Comparison of ENCODE assay signal across 23 mouse cellular contexts in the genomic region with DNA sequence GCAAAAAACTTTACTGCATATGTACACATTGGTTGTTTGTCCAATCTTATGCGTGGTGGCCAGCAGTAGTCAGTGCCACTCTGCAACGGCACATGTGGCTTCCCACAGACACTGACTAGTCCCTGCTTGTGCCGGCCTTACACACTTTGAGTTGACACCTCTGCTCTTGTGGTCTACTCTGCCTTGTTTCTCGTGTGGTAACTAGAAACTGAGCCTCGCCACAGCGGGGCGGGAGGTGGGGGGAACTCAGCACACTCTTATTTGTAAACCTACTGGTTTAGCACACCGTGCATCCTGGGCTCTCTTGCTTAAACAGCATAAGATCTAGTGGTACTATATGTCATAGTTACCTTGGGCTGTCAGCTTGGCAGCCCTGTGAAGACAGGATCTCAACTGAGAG.
"Had no signal": no experiment of that assay in that cellular context is flagged by ENCODE, and none has a peak within 500 bp of the region (broad histone marks: within the 10 kb centered on the region; RNA-seq: fewer than 3 reads in every experiment).

No protein-coding gene starts in this region.

- H3K9me3 ChIP-seq: lung, embryonic 15.5 days; midbrain, embryonic 10.5 days; midbrain, embryonic 12.5 days; neural tube, embryonic 13.5 days; neural tube, embryonic 15.5 days; stomach, embryonic 15.5 days had no signal

- H3K9ac ChIP-seq: liver, embryonic 15.5 days; liver, postnatal 0 days; lung, embryonic 15.5 days; midbrain, embryonic 12.5 days; neural tube, embryonic 13.5 days; neural tube, embryonic 15.5 days; stomach, embryonic 15.5 days had no signal

- DNase-seq: liver, postnatal 0 days; lung, adult 2 months; lung, postnatal 14 days; lung, postnatal 36 days; midbrain, embryonic 14.5 days; retina, postnatal 1 day; right cerebral cortex, adult 18-20 months; right cerebral cortex, postnatal 25 days; right cerebral cortex, postnatal 4 days; thymus, adult 2 months; thymus, postnatal 25 days; thymus, postnatal 4 days had no signal

- H3K27ac ChIP-seq: liver, embryonic 15.5 days; lung, embryonic 15.5 days; macrophage; midbrain, embryonic 10.5 days; midbrain, embryonic 12.5 days; neural tube, embryonic 13.5 days; neural tube, embryonic 15.5 days; stomach, embryonic 15.5 days; stomach, postnatal 0 days had no signal

- H3K27me3 ChIP-seq: liver, embryonic 15.5 days; lung, embryonic 15.5 days; midbrain, embryonic 12.5 days; neural tube, embryonic 13.5 days; neural tube, embryonic 15.5 days; stomach, embryonic 15.5 days had no signal

- ATAC-seq: liver, postnatal 0 days; lung, postnatal 0 days; midbrain, embryonic 16.5 days had no signal

- H3K36me3 ChIP-seq: liver, embryonic 15.5 days; lung, embryonic 15.5 days; midbrain, embryonic 10.5 days; midbrain, embryonic 12.5 days; neural tube, embryonic 13.5 days; neural tube, embryonic 15.5 days; stomach, embryonic 15.5 days had no signal

- H3K4me1 ChIP-seq: liver, embryonic 15.5 days; lung, embryonic 15.5 days; midbrain, embryonic 10.5 days; midbrain, embryonic 12.5 days; neural tube, embryonic 13.5 days; neural tube, embryonic 15.5 days; stomach, embryonic 15.5 days had no signal

- H3K4me2 ChIP-seq: liver, embryonic 15.5 days; lung, embryonic 15.5 days; midbrain, embryonic 12.5 days; neural tube, embryonic 13.5 days; neural tube, embryonic 15.5 days; stomach, embryonic 15.5 days had no signal

- H3K4me3 ChIP-seq: liver, embryonic 15.5 days; lung, embryonic 15.5 days; midbrain, embryonic 10.5 days; midbrain, embryonic 12.5 days; neural tube, embryonic 13.5 days; neural tube, embryonic 15.5 days; stomach, embryonic 15.5 days had no signal
